Mouse (Mus musculus) midbrain, embryonic 12.5 days (tissue): Measurements from ENCODE around the gene Dicer1. TPM values are rescaled to one million over a fixed set of nuclear protein-coding genes. Genes with fewer than 3 reads are reported as not detected.
A peak's percentile ranks its signal among the peaks of the same experiment; 100 is the strongest.
"Not testable (repeated sequence)": the region's sequence is repeated elsewhere in the genome, so short reads cannot be mapped to it uniquely, and the experiment has no call there.

Experiments used
- ATAC-seq: fragments of 200-750 bp; cut with Nextera tagmentation; 2 replicates; pipeline ENCODE4 v1.8.0; 2017; ENCODE audit warnings: low read depth, moderate TSS enrichment, moderate library complexity; ENCODE audit not compliant: low FRiP score
- H3K27ac ChIP-seq: fragments of 300-500 bp; sonication (generic); replicated peaks from 2 replicates; pipeline ENCODE4 v1.5.1; 2016; ENCODE audit warnings: mild to moderate bottlenecking
- H3K27me3 ChIP-seq: fragments of 300-500 bp; sonication (generic); 2 replicates; pipeline ENCODE4 v1.6.1; 2016; ENCODE audit warnings: mild to moderate bottlenecking
- H3K36me3 ChIP-seq: fragments of 300-500 bp; sonication (generic); 2 replicates; pipeline ENCODE4 v1.6.1; 2016
- H3K4me1 ChIP-seq: fragments of 300-500 bp; sonication (generic); 2 replicates; pipeline ENCODE4 v1.6.1; 2016
- H3K4me2 ChIP-seq: fragments of 300-500 bp; sonication (generic); replicated peaks from 2 replicates; pipeline ENCODE4 v1.6.1; 2016; ENCODE audit warnings: mild to moderate bottlenecking, moderate library complexity
- H3K4me3 ChIP-seq: fragments of 300-500 bp; sonication (generic); 2 replicates; pipeline ENCODE4 v1.5.1; 2016; ENCODE audit warnings: mild to moderate bottlenecking
- H3K9ac ChIP-seq: fragments of 300-500 bp; sonication (generic); replicated peaks from 2 replicates; pipeline ENCODE4 v1.6.1; 2016; ENCODE audit warnings: mild to moderate bottlenecking, moderate library complexity
- H3K9me3 ChIP-seq: fragments of 300-500 bp; sonication (generic); 2 replicates; pipeline ENCODE4 v1.6.1; 2016; ENCODE audit warnings: mild to moderate bottlenecking
- WGBS: fragments of 180-500 bp; shearing (Covaris S2); methylation state at CpG from one replicate; pipeline ENCODE4 v1.1.7; 2016; 5-methylcytosine and 5-hydroxymethylcytosine counted together
- polyA plus RNA-seq: library from polyadenylated mRNA; unstranded; fragments of >200 nt; fragmentation: Nextera tagmentation; extraction: Ambion mirVana; gene quantifications from 2 replicates; pipeline ENCODE4 v1.2.1, GENCODE M21; 2016

Dicer1 gene
- polyA plus RNA-seq, 1 experiment from 2014 or later, result 55.9 TPM

- no peak overlapping the region for H3K4me3 ChIP-seq
- H3K9me3 ChIP-seq, result no peaks in the 10 kb centered on the region
- no peak overlapping the region for H3K9ac ChIP-seq
- H3K36me3 ChIP-seq, result no peaks in the 10 kb centered on the region
- H3K4me1 ChIP-seq, result peaks cover 68% of the 10 kb centered on the region
- ATAC-seq, result no peak
- H3K27me3 ChIP-seq, result peaks cover 9% of the 10 kb centered on the region
- 60% methylated on average over 3 of the region's 3 CpGs for WGBS
- H3K27ac ChIP-seq, result 0 out of 2 replicates have a peak overlapping the region, but pooled peaks have one; percentile 10
- H3K4me2 ChIP-seq, result no peak overlapping the region
Observed at GRCm38 (mm10) chr12:104738931-104739330, 12.8 kb downstream of the Dicer1 start.

DNA sequence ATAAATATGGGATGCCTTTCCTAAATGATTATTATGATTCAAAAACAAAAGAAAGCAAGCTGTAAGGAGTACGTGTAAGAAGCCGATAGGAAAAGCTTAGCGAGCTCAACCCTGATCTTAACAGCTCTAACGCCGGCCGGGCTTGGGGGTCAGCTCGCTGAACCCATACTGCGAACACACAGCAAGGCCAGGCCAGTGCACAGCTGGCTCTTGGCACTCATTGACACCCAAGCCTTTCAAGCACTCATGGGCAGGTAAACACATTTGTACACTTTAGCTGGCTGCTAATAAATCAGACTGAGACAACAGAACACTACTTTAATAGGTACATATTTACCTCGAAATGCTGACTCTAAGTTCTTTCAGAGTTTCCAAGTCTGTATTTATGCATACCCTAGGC is 13.3 kb downstream of the Dicer1 start:
- peaks cover 68% of the 10 kb centered on the region for H3K4me1 ChIP-seq
- no peaks in the 10 kb centered on the region for H3K36me3 ChIP-seq
- ATAC-seq, result no peak
- H3K27me3 ChIP-seq, result peaks cover 14% of the 10 kb centered on the region
- H3K27ac ChIP-seq, result no peak overlapping the region
- H3K9me3 ChIP-seq, result no peaks in the 10 kb centered on the region
- H3K9ac ChIP-seq, result no peak overlapping the region
- WGBS, result 57% methylated on average over 9 of the region's 9 CpGs
- no peak overlapping the region for H3K4me3 ChIP-seq
- H3K4me2 ChIP-seq, result no peak overlapping the region

DNA sequence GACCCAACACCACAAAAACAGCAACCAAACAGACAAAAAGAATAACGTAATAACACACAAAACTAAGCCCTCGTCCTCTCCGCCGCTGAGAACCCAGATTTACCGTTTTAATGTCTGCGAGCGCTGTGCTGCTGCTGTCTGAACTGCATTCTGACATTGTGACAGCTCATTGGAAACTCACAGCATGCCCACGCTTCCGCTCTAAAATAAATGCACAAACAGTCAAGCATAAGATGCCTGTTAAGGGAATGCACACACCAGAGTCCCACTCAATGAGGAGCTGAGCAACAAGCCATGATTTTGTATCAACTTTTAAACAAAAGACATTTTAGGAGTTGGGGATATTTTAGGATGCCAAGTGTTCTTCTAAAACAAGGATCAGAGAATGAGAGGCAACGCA is 14.1 kb downstream of the Dicer1 start:
- no peak overlapping the region for H3K9ac ChIP-seq
- 71% methylated on average over 10 of the region's 10 CpGs for WGBS
- H3K27ac ChIP-seq, result no peak overlapping the region
- no peak overlapping the region for H3K4me3 ChIP-seq
- no peak overlapping the region for H3K4me2 ChIP-seq
- peaks cover 20% of the 10 kb centered on the region for H3K27me3 ChIP-seq
- ATAC-seq, result no peak
- H3K36me3 ChIP-seq, result no peaks in the 10 kb centered on the region
- peaks cover 72% of the 10 kb centered on the region for H3K4me1 ChIP-seq
- H3K9me3 ChIP-seq, result no peaks in the 10 kb centered on the region

- ATAC-seq, result no peak
- no peak overlapping the region for H3K4me3 ChIP-seq
- peaks cover 72% of the 10 kb centered on the region for H3K4me1 ChIP-seq
- no peak overlapping the region for H3K9ac ChIP-seq
- peaks cover 4% of the 10 kb centered on the region; the same call in 1 of the 2 replicates for H3K36me3 ChIP-seq
- WGBS, result 19% methylated on average over 3 of the region's 3 CpGs
- no peak overlapping the region for H3K4me2 ChIP-seq
- H3K27ac ChIP-seq, result no peak overlapping the region
- H3K9me3 ChIP-seq, result no peaks in the 10 kb centered on the region
- H3K27me3 ChIP-seq, result peaks cover 21% of the 10 kb centered on the region
Observed at GRCm38 (mm10) chr12:104735993-104736395, 15.8 kb downstream of the Dicer1 start.

GRCm38 (mm10) chr12:104733165-104733564 is 18.6 kb downstream of the Dicer1 start:
- H3K4me3 ChIP-seq, result no peak overlapping the region
- H3K9me3 ChIP-seq, result no peaks in the 10 kb centered on the region
- no peak overlapping the region for H3K4me2 ChIP-seq
- no peak overlapping the region for H3K9ac ChIP-seq
- peaks cover 55% of the 10 kb centered on the region for H3K4me1 ChIP-seq
- peaks cover 28% of the 10 kb centered on the region for H3K36me3 ChIP-seq
- ATAC-seq, result no peak
- no peak overlapping the region for H3K27ac ChIP-seq
- peaks cover 24% of the 10 kb centered on the region for H3K27me3 ChIP-seq

DNA sequence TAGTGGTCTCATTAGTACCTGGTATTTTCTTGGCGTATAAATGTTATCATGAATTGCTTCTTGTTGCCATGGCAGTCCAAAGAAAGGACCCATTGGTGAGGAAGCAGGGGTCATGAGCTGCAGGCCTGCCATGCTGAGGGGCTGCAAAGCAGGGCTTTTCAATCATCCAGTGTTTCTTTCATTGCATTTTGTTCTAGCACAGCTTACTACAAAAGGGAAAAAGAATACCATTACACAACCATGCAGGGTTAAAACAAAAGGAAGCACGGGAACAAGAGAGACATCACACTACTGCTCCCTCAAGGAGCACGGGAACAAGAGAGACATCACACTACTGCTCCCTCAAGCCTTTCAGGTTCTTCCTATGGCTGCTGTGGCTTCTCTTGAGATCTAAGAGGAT is 20.0 kb downstream of the Dicer1 start:
- peaks cover 45% of the 10 kb centered on the region for H3K4me1 ChIP-seq

DNA sequence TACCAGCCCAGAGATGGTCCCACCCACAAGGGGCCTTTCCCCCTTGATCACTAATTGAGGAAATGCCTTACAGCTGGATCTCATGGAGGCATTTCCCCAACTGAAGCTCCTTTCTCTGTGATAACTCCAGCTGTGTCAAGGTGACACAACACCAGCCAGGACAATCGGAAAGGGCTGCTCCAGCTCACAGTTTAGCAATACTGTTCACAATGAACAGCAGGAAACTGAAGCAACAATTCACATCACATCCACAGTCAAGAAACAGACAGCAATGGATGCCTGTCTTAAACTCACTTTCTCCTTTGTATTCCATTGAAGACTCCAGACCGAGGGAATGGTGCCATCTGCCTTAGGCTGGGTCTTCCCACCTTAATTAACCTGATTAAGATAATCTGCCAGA is 25.3 kb downstream of the Dicer1 start:
- H3K9ac ChIP-seq, H3K9me3 ChIP-seq, H3K27ac ChIP-seq, H3K4me1 ChIP-seq, H3K4me2 ChIP-seq, H3K27me3 ChIP-seq, ATAC-seq, H3K4me3 ChIP-seq: not testable (repeated sequence)
- 86% methylated on average over 2 of the region's 2 CpGs for WGBS
- peaks cover 82% of the 10 kb centered on the region for H3K36me3 ChIP-seq

More for the DNA sequence above, 20.0 kb downstream of the Dicer1 start:
- H3K9ac ChIP-seq, result no peak overlapping the region
- no peak overlapping the region for H3K4me3 ChIP-seq
- peak; percentile 57 for ATAC-seq
- 12% methylated on average over 3 of the region's 3 CpGs for WGBS
- H3K36me3 ChIP-seq, result peaks cover 42% of the 10 kb centered on the region
- no peak overlapping the region for H3K27ac ChIP-seq
- peaks cover 24% of the 10 kb centered on the region for H3K27me3 ChIP-seq
- no peaks in the 10 kb centered on the region for H3K9me3 ChIP-seq
- H3K4me2 ChIP-seq, result no peak overlapping the region

- 98% methylated on average over 10 of the region's 10 CpGs for WGBS
- Histone ChIP-seq H3K36me3 (peaks cover 63% of the 10 kb centered on the region), H3K4me3 (no peak overlapping the region), H3K9ac (no peak overlapping the region), H3K9me3 (no peaks in the 10 kb centered on the region), H3K27me3 (no peaks in the 10 kb centered on the region), H3K27ac (no peak overlapping the region), H3K4me2 (no peak overlapping the region), H3K4me1 (no peaks in the 10 kb centered on the region)
- no peak for ATAC-seq
Observed at GRCm38 (mm10) chr12:104722056-104722455, 29.7 kb downstream of the Dicer1 start.

GRCm38 (mm10) chr12:104721011-104721410 is 30.7 kb downstream of the Dicer1 start:
- H3K36me3 ChIP-seq, result peaks cover 55% of the 10 kb centered on the region
- no peak for ATAC-seq
- WGBS, result 94% methylated on average over 3 of the region's 3 CpGs
- no peaks in the 10 kb centered on the region for H3K27me3 ChIP-seq
- no peak overlapping the region for H3K4me2 ChIP-seq
- no peak overlapping the region for H3K27ac ChIP-seq
- H3K4me1 ChIP-seq, result no peaks in the 10 kb centered on the region
- no peaks in the 10 kb centered on the region for H3K9me3 ChIP-seq
- H3K9ac ChIP-seq, result no peak overlapping the region
- H3K4me3 ChIP-seq, result no peak overlapping the region

GRCm38 (mm10) chr12:104718956-104719355 is 32.8 kb downstream of the Dicer1 start:
- 82% methylated on average over 5 of the region's 5 CpGs for WGBS
- no peak overlapping the region for H3K9ac ChIP-seq
- H3K4me2 ChIP-seq, result no peak overlapping the region
- ATAC-seq, result no peak
- H3K4me1 ChIP-seq, result no peaks in the 10 kb centered on the region
- peaks cover 52% of the 10 kb centered on the region for H3K36me3 ChIP-seq
- no peaks in the 10 kb centered on the region for H3K9me3 ChIP-seq
- no peak overlapping the region for H3K4me3 ChIP-seq
- no peak overlapping the region for H3K27ac ChIP-seq
- H3K27me3 ChIP-seq, result no peaks in the 10 kb centered on the region

GRCm38 (mm10) chr12:104716409-104716808 is 35.3 kb downstream of the Dicer1 start:
- no peak for ATAC-seq
- Histone ChIP-seq H3K4me1 (no peaks in the 10 kb centered on the region), H3K4me3 (no peak overlapping the region), H3K27ac (no peak overlapping the region), H3K9me3 (no peaks in the 10 kb centered on the region), H3K36me3 (peaks cover 53% of the 10 kb centered on the region), H3K4me2 (no peak overlapping the region), H3K9ac (no peak overlapping the region), H3K27me3 (no peaks in the 10 kb centered on the region)
- WGBS, result 87% methylated on average over 5 of the region's 5 CpGs

DNA sequence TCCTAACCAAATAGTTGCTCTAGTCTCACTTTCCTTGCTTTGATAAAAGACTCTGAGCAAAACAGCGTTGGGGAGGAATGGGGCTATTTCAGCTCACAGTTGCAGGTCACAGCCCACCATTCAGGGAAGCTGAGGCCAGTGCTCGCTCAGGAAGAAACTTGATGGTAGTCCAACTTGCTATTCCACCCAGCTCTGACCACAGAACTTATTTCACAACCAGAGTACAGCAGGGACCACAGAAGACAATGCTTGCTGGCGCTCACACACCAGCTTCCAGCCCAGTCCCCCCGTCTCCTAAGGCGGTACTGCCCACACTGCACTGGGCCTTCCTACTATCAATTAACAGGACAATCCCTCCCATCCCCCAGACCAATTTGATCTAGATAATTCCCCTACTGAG is 36.3 kb downstream of the Dicer1 start:
- Histone ChIP-seq H3K27ac (no peak overlapping the region), H3K4me2 (no peak overlapping the region), H3K4me1 (no peaks in the 10 kb centered on the region), H3K9ac (no peak overlapping the region), H3K4me3 (no peak overlapping the region), H3K9me3 (no peaks in the 10 kb centered on the region), H3K36me3 (peaks cover 56% of the 10 kb centered on the region), H3K27me3 (no peaks in the 10 kb centered on the region)
- ATAC-seq, result no peak
- 97% methylated on average over 5 of the region's 5 CpGs for WGBS

DNA sequence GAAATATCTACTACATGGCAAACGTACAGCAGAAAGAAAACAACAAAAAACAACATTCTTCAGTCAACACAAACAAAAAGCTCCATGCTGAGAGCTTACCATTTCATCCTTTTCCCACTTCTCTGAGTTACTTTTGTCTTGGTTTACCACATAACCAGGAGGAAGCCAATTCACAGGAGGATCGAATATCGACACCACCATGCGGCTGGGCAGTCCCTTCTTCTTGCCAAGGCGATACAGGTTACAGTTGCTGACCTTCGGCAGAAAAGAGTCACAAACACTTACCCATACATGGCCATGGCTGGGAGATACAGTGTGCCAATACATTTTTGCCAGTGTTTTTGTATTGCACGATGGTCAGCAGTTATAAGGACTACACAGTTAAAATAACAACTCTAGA is 51.5 kb downstream of the Dicer1 start:
- no peak overlapping the region for H3K27ac ChIP-seq
- 74% methylated on average over 7 of the region's 7 CpGs for WGBS
- H3K36me3 ChIP-seq, result peaks cover 86% of the 10 kb centered on the region
- H3K4me1 ChIP-seq, result no peaks in the 10 kb centered on the region
- H3K9ac ChIP-seq, result no peak overlapping the region
- no peaks in the 10 kb centered on the region for H3K27me3 ChIP-seq
- H3K4me2 ChIP-seq, result no peak overlapping the region
- H3K9me3 ChIP-seq, result no peaks in the 10 kb centered on the region
- ATAC-seq, result no peak
- H3K4me3 ChIP-seq, result no peak overlapping the region
